In genomic region chr16:95455896-95456295, GRCm38 (mm10) we compare ENCODE assay signal across 10 mouse cellular contexts.
DNase-seq lines count a peak whose midpoint lies in the region; ATAC-seq and TF ChIP-seq lines count a peak whose summit lies in the region.
"Had no signal": no experiment of that assay in that cellular context is flagged by ENCODE, and none has a peak within 500 bp of the region (broad histone marks: within the 10 kb centered on the region; RNA-seq: fewer than 3 reads in every experiment).

No protein-coding gene starts in this region.

- H3K9me3 ChIP-seq in midbrain, embryonic 11.5 days (ENCODE audit: control insufficient read depth, low read length) = no peaks in the 10 kb centered on the region
- H3K9me3 ChIP-seq in midbrain, embryonic 10.5 days (replicated peaks) = no peaks in the 10 kb centered on the region
- no peaks in the 10 kb centered on the region for H3K9me3 ChIP-seq in embryonic facial prominence, embryonic 13.5 days
- no peaks in the 10 kb centered on the region for H3K9me3 ChIP-seq in liver, embryonic 16.5 days (replicated peaks; ENCODE audit: control insufficient read depth, low read length)
- H3K9me3 ChIP-seq: embryonic facial prominence, embryonic 15.5 days had no signal

- H3K4me3 ChIP-seq in kidney, adult 2 months (ENCODE audit: insufficient read depth, low read depth, low read length) = peak overlapping the region; percentile 59
- H3K4me3 ChIP-seq in midbrain, embryonic 11.5 days (ENCODE audit: low read depth, low read length) = no peak overlapping the region
- H3K4me3 ChIP-seq in midbrain, embryonic 10.5 days = no peak overlapping the region
- H3K4me3 ChIP-seq in embryonic facial prominence, embryonic 13.5 days = no peak overlapping the region
- H3K4me3 ChIP-seq in liver, embryonic 16.5 days (ENCODE audit: low read depth, low read length) = peak overlapping the region; percentile 36

- TF ChIP-seq CTCF in kidney, adult 2 months (conservative IDR thresholded peaks at IDR 0.05; ENCODE audit: insufficient read depth, insufficient read length, low read depth, low read length) = no peak

- no peak for DNase-seq in kidney, adult 2 months
- no peak for DNase-seq in kidney, adult 8-10 months
- peak; percentile 49 for DNase-seq in midbrain, embryonic 11.5 days (ENCODE audit: low spot score, missing footprints)
- DNase-seq in midbrain, embryonic 10.5 days (ENCODE audit: low spot score) = no peak
- no peak for DNase-seq in adrenal gland, adult 2 months
- no peak for DNase-seq in right cerebral cortex, postnatal 10 days (ENCODE audit: low spot score in 2 of 2)

- H3K36me3 ChIP-seq in kidney, adult 2 months (ENCODE audit: control insufficient read depth, insufficient read depth, low read length) = no peaks in the 10 kb centered on the region
- no peaks in the 10 kb centered on the region for H3K36me3 ChIP-seq in midbrain, embryonic 11.5 days (ENCODE audit: control insufficient read depth, insufficient read depth, low read length)
- no peaks in the 10 kb centered on the region for H3K36me3 ChIP-seq in midbrain, embryonic 10.5 days
- no peaks in the 10 kb centered on the region for H3K36me3 ChIP-seq in embryonic facial prominence, embryonic 13.5 days
- H3K36me3 ChIP-seq in liver, embryonic 16.5 days (ENCODE audit: control insufficient read depth, insufficient read depth) = no peaks in the 10 kb centered on the region
- H3K36me3 ChIP-seq: embryonic facial prominence, embryonic 15.5 days had no signal

- TF ChIP-seq POLR2A in kidney, adult 2 months (IDR thresholded peaks at IDR 0.05; ENCODE audit: low read depth, low read length) = no peak

- H3K4me1 ChIP-seq in kidney, adult 2 months (ENCODE audit: control insufficient read depth, insufficient read depth, low read length) = no peaks in the 10 kb centered on the region
- H3K4me1 ChIP-seq in midbrain, embryonic 11.5 days (ENCODE audit: control insufficient read depth, insufficient read depth, low read length) = no peaks in the 10 kb centered on the region
- H3K4me1 ChIP-seq in midbrain, embryonic 10.5 days = no peaks in the 10 kb centered on the region
- peaks cover 8% of the 10 kb centered on the region for H3K4me1 ChIP-seq in embryonic facial prominence, embryonic 13.5 days
- no peaks in the 10 kb centered on the region; the same call in 1 of the 2 replicates for H3K4me1 ChIP-seq in liver, embryonic 16.5 days (ENCODE audit: control insufficient read depth, low read depth, low read length)

- no peaks in the 10 kb centered on the region for H3K27me3 ChIP-seq in kidney, adult 2 months (replicated peaks; ENCODE audit: control insufficient read depth, insufficient read depth, low read length)
- H3K27me3 ChIP-seq in midbrain, embryonic 11.5 days (ENCODE audit: control insufficient read depth, insufficient read depth, low read length) = no peaks in the 10 kb centered on the region
- no peaks in the 10 kb centered on the region for H3K27me3 ChIP-seq in midbrain, embryonic 10.5 days (ENCODE audit: low read depth, poor library complexity, severe bottlenecking)
- no peaks in the 10 kb centered on the region for H3K27me3 ChIP-seq in embryonic facial prominence, embryonic 13.5 days
- H3K27me3 ChIP-seq in liver, embryonic 16.5 days (ENCODE audit: control insufficient read depth, insufficient read depth, low read depth, low read length) = peaks cover 9% of the 10 kb centered on the region
- H3K27me3 ChIP-seq: embryonic facial prominence, embryonic 15.5 days had no signal

- H3K4me2 ChIP-seq in midbrain, embryonic 11.5 days = no peak overlapping the region
- H3K4me2 ChIP-seq in embryonic facial prominence, embryonic 13.5 days = peak overlapping the region; percentile 22; the same call in 1 of the 2 replicates
- H3K4me2 ChIP-seq in liver, embryonic 16.5 days (ENCODE audit: low read depth, low read length) = 0 out of 2 replicates have a peak overlapping the region, but pooled peaks have one; percentile 10
- H3K4me2 ChIP-seq: embryonic facial prominence, embryonic 15.5 days had no signal

- peak overlapping the region; percentile 57 for H3K27ac ChIP-seq in kidney, adult 2 months (ENCODE audit: insufficient read depth, low read depth, low read length)
- H3K27ac ChIP-seq in midbrain, embryonic 11.5 days (ENCODE audit: low read depth, low read length) = no peak overlapping the region
- no peak overlapping the region for H3K27ac ChIP-seq in midbrain, embryonic 10.5 days (replicated peaks)
- H3K27ac ChIP-seq in embryonic facial prominence, embryonic 13.5 days = no peak overlapping the region
- H3K27ac ChIP-seq in liver, embryonic 16.5 days (ENCODE audit: low read length) = no peak overlapping the region
- H3K27ac ChIP-seq: embryonic facial prominence, embryonic 15.5 days; hindbrain, postnatal 0 days had no signal

- 51% methylated on average over 8 of the region's 8 CpGs for WGBS in kidney, adult 2 months
- WGBS in midbrain, embryonic 11.5 days = 93% methylated on average over 8 of the region's 8 CpGs
- 86% methylated on average over 8 of the region's 8 CpGs for WGBS in midbrain, embryonic 10.5 days
- 83% methylated on average over 8 of the region's 8 CpGs for WGBS in embryonic facial prominence, embryonic 13.5 days
- WGBS in liver, embryonic 16.5 days (ENCODE audit: insufficient replicate concordance) = 21% methylated on average over 8 of the region's 8 CpGs

- H3K9ac ChIP-seq in midbrain, embryonic 11.5 days (ENCODE audit: low read length) = no peak overlapping the region
- H3K9ac ChIP-seq in embryonic facial prominence, embryonic 13.5 days = no peak overlapping the region
- H3K9ac ChIP-seq in liver, embryonic 16.5 days (ENCODE audit: low read depth, low read length) = no peak overlapping the region
- H3K9ac ChIP-seq: embryonic facial prominence, embryonic 15.5 days had no signal

- no peak for ATAC-seq in midbrain, embryonic 11.5 days (ENCODE audit: low FRiP score)
- no peak for ATAC-seq in embryonic facial prominence, embryonic 13.5 days (ENCODE audit: insufficient number of reproducible peaks, insufficient read depth, low FRiP score, low TSS enrichment, low read depth)
- no peak for ATAC-seq in liver, embryonic 16.5 days (ENCODE audit: low read depth)
- ATAC-seq: hindbrain, postnatal 0 days had no signal

Comparison
In these comparisons a context has a peak if more than half of its experiments do, and no peak if none do; other contexts are left out.
1. H3K4me3 ChIP-seq: peak in kidney, adult 2 months (single experiment) and liver, embryonic 16.5 days (single experiment); none in midbrain, embryonic 11.5 days (single experiment), midbrain, embryonic 10.5 days (single experiment) and embryonic facial prominence, embryonic 13.5 days (single experiment).